Mouse (Mus musculus) midbrain, embryonic 14.5 days (tissue): ENCODE results near the gene Acsl1. TPM values are rescaled to one million over a fixed set of nuclear protein-coding genes. Genes with fewer than 3 reads are reported as not detected.

Source experiments
- ATAC-seq: fragments of 200-750 bp; cut with Nextera tagmentation; 2 replicates; pipeline ENCODE4 v1.8.0; 2017; ENCODE audit warnings: moderate number of reproducible peaks, moderate library complexity; ENCODE audit not compliant: low FRiP score, low TSS enrichment
- DNase-seq: peaks from one replicate; pipeline ENCODE4 v3.0.0-alpha.2; 2015
- H3K27ac ChIP-seq: fragments of 300-500 bp; sonication (generic); replicated peaks from 2 replicates; pipeline ENCODE4 v1.5.1; 2014; ENCODE audit warnings: mild to moderate bottlenecking, low read depth, low read length, moderate library complexity
- H3K27me3 ChIP-seq: fragments of 300-500 bp; sonication (generic); 2 replicates; pipeline ENCODE4 v1.6.1; 2014; ENCODE audit warnings: low read length, control low read depth, mixed read lengths; ENCODE audit not compliant: control insufficient read depth, insufficient read depth
- H3K36me3 ChIP-seq: fragments of 300-500 bp; sonication (generic); 2 replicates; pipeline ENCODE4 v1.6.1; 2014; ENCODE audit warnings: low read length, control low read depth; ENCODE audit not compliant: control insufficient read depth, insufficient read depth
- H3K4me1 ChIP-seq: fragments of 300-500 bp; sonication (generic); 2 replicates; pipeline ENCODE4 v1.6.1; 2014; ENCODE audit warnings: mild to moderate bottlenecking, antibody characterized with exemption, low read length, control low read depth; ENCODE audit not compliant: control insufficient read depth, insufficient read depth
- H3K4me2 ChIP-seq: fragments of 300-500 bp; sonication (generic); 2 replicates; pipeline ENCODE4 v1.6.1; 2014; ENCODE audit warnings: mild to moderate bottlenecking, low read length, moderate library complexity
- H3K4me3 ChIP-seq: fragments of 300-500 bp; sonication (generic); replicated peaks from 2 replicates; pipeline ENCODE4 v1.5.1; 2014; ENCODE audit warnings: low read depth, low read length
- H3K9ac ChIP-seq: fragments of 300-500 bp; sonication (generic); replicated peaks from 2 replicates; pipeline ENCODE4 v1.6.1; 2014; ENCODE audit warnings: mild to moderate bottlenecking, low read length, moderate library complexity
- H3K9me3 ChIP-seq: fragments of 300-500 bp; sonication (generic); 2 replicates; pipeline ENCODE4 v1.6.1; 2016; ENCODE audit warnings: low read length, control low read depth, mixed read lengths; ENCODE audit not compliant: control insufficient read depth
- WGBS: fragments of 180-500 bp; shearing (Covaris S2); extraction: QIAGEN DNeasy Blood & Tissue Kit; methylation state at CpG from one replicate; pipeline ENCODE4 v1.1.7; 2014; 5-methylcytosine and 5-hydroxymethylcytosine counted together
- polyA plus RNA-seq: library from polyadenylated mRNA; unstranded; fragments of >200 nt; fragmentation: Nextera tagmentation; extraction: Ambion mirVana; gene quantifications from 2 replicates; pipeline ENCODE4 v1.2.1, GENCODE M21; 2014

Acsl1 gene
- polyA plus RNA-seq, 1 experiment from 2014 or later = 20.0 TPM

DNA sequence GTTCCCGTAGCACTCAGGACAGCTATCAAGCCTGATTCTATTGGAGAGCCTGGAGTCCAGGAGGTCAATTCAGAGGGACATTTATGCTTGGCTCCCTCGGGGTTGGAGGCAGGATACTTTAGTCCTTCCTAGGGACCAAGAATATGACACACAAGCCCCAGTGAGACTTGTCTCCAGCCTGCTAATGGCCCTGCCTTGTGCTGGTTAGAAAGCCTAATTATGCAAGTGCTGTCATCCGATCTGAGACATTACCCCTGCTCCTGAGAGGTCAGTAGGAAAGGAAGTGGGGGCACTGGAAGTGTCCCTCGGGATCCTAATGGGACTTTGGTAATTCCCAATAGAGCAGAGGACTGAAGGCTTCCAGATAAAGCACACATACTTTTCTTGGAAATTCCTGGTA is 59.7 kb downstream of the Acsl1 start:
- DNase-seq (no peak), ATAC-seq (no peak)
- Histone ChIP-seq H3K9ac (no peak overlapping the region), H3K4me1 (no peaks in the 10 kb centered on the region), H3K27ac (no peak overlapping the region), H3K9me3 (no peaks in the 10 kb centered on the region), H3K36me3 (0 out of 2 replicates have a peak, but pooled peaks cover 9% of the 10 kb centered on the region), H3K27me3 (no peaks in the 10 kb centered on the region), H3K4me3 (no peak overlapping the region), H3K4me2 (no peak overlapping the region)
- WGBS = 71% methylated on average over 4 of the region's 4 CpGs

DNA sequence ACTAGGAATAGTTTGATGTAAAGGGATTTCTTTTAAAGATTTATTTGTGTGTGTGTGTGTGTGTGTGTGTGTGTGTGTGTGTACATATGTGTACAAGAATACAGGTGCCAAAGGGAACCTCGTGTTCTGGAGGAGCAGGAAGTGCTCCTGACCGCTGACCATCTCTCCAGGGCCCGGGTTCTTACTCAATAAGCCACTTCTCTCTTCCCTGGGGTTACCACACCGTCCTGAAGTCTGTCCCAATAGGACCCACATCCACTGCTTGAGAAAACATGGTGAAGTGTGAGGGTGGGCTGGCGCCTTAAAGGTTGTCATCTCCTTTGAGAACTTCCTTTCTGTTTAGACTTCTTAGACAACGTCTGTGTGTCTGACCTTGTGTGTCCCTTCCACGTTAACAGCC is 63.1 kb downstream of the Acsl1 start:
- DNase-seq = no peak
- no peak overlapping the region for H3K27ac ChIP-seq
- no peak overlapping the region for H3K9ac ChIP-seq
- H3K9me3 ChIP-seq = no peaks in the 10 kb centered on the region
- WGBS = 89% methylated on average over 7 of the region's 7 CpGs
- no peaks in the 10 kb centered on the region for H3K27me3 ChIP-seq
- ATAC-seq = no peak
- H3K36me3 ChIP-seq = 0 out of 2 replicates have a peak, but pooled peaks cover 3% of the 10 kb centered on the region
- H3K4me2 ChIP-seq = no peak overlapping the region
- H3K4me3 ChIP-seq = no peak overlapping the region
- no peaks in the 10 kb centered on the region for H3K4me1 ChIP-seq

DNA sequence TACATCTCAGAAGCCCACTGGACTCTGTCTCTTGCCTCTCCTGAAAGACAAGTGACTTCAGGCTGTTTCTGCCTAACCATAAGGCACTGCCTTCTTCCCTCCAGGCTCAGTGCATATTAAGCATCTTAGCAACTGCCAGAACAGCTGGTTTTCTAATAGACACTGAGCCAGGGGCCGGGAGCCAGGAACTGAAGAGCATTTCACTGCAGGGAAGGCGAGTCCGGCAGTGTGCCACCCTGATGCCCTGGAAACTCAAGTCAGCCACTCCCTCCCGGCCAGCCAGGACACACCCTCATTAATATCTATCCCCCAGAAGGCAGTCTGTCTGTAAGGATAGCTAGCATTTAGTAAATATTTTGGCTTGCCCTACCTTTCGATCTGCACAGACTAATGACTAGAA is 68.9 kb downstream of the Acsl1 start:
- no peak overlapping the region for H3K27ac ChIP-seq
- no peak overlapping the region for H3K9ac ChIP-seq
- no peaks in the 10 kb centered on the region for H3K9me3 ChIP-seq
- H3K4me2 ChIP-seq = no peak overlapping the region
- no peaks in the 10 kb centered on the region for H3K36me3 ChIP-seq
- H3K4me3 ChIP-seq = no peak overlapping the region
- H3K27me3 ChIP-seq = no peaks in the 10 kb centered on the region
- H3K4me1 ChIP-seq = no peaks in the 10 kb centered on the region
- DNase-seq = peak; percentile 39
- no peak; the same call in 1 of the 2 replicates for ATAC-seq
- 64% methylated on average over 5 of the region's 5 CpGs for WGBS

DNA sequence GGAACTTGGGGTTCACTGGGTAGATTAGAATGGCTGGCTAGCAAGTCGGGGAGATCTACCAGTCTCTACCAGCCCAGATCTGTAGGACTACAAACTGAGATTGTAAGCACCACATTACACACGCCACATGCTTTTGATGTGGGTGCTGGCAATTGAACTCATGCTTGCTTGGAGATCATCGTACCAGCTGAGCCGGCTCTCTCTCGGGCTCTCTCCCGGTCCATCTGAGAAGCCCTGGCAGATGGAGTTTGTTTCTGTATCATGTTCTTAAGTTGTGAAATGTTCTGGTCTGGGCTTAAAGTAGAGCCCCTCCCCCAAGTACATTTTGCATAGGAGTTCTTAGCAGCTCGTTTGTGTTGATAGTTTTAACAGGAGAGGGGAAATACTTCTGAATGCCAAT is 72.4 kb downstream of the Acsl1 start:
- whole genome bisulfite sequencing = 82% methylated on average over 7 of the region's 7 CpGs

DNA sequence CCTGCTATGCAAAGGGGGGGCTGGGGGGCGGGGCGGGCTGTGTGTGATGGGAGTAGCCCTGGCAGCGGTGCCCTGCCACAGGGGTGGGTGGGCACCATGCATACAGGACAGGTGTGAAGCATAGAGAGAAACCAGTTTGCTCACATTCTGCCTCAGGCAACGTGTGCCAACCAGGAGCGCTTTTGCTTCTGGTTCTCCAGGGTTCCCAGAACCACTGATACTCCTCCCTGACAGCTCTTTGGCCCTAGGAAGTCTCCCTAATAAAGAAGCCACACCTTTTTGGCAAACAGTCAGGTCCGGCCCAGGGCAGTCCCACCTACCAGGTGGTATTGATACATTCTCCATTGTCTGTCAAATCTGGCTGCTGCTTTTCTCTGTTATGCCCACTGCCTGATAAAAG is 72.8 kb downstream of the Acsl1 start:
- no peak overlapping the region for H3K4me3 ChIP-seq
- WGBS = 72% methylated on average over 6 of the region's 6 CpGs
- no peaks in the 10 kb centered on the region for H3K9me3 ChIP-seq
- DNase-seq (no peak), ATAC-seq (no peak)
- no peaks in the 10 kb centered on the region for H3K27me3 ChIP-seq
- no peaks in the 10 kb centered on the region for H3K36me3 ChIP-seq
- H3K9ac ChIP-seq = no peak overlapping the region
- no peaks in the 10 kb centered on the region for H3K4me1 ChIP-seq
- no peak overlapping the region for H3K27ac ChIP-seq
- H3K4me2 ChIP-seq = no peak overlapping the region

More for the DNA sequence above, 72.4 kb downstream of the Acsl1 start:
- Histone ChIP-seq H3K4me3 (no peak overlapping the region), H3K4me1 (no peaks in the 10 kb centered on the region), H3K36me3 (no peaks in the 10 kb centered on the region), H3K4me2 (no peak overlapping the region), H3K27me3 (no peaks in the 10 kb centered on the region), H3K27ac (no peak overlapping the region), H3K9ac (no peak overlapping the region), H3K9me3 (no peaks in the 10 kb centered on the region)
- DNase-seq (no peak), ATAC-seq (no peak)

DNA sequence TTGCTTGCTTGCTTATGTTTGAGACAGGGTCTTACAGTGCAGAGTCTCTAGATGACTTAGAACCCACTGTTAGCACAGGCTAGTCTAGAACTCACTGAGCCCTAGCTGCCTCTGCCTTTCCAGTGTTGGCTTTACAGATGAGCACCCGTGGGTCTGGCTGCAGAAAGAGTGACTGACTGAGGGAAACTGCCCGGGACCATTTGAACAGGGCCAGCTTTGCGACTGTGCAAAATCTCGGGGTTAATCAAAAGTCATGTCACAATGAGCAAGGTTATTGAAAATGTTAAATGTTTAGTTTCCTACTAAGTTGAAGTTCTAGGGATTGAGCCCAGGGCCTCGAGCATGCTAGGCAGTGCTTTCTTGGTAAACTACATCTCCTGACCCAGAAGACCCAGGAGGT is 75.0 kb downstream of the Acsl1 start:
- ATAC-seq = no peak

DNA sequence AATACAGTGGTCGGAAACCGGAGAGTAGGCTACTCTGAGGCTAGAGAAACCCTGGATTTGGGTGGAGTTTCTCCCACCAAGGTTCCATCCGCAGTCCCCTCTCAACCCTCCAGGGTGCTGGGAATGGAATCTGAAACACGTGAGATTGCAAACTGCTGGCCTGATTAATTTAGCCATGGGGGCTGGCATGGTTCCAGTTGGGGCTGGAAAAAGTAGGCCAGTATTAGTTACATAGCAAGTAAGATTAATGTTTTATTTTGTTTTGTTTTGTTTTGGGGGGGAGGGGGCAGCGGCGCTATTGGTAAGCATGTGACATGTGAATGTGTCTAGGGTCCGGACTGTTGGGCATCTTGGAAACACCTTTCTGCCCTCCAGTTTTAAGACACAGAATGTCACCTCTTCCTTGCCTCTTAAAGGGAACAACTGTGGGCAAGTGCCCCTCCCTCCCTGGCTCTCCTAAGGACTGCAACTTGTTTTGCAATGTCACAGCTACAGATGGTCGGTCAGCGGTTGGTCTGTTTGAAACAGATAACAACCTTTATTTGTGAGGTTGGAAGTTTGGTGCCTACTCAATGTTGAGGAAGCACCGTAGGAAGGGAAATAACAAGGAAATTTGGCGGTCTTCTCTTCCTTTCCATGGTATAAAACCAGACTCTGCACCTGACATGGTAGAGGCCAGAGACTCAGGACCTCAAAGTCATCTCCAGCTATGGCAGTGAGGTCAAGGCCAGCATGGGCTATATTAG is 75.8 kb downstream of the Acsl1 start:
- Histone ChIP-seq H3K4me3 (no peak overlapping the region), H3K27ac (no peak overlapping the region), H3K4me1 (0 out of 2 replicates have a peak, but pooled peaks cover 5% of the 10 kb centered on the region), H3K27me3 (no peaks in the 10 kb centered on the region), H3K9ac (no peak overlapping the region), H3K4me2 (no peak overlapping the region), H3K9me3 (no peaks in the 10 kb centered on the region), H3K36me3 (no peaks in the 10 kb centered on the region)
- ATAC-seq (no peak), DNase-seq (no peak)
- 83% methylated on average over 11 of the region's 11 CpGs for WGBS

More for the DNA sequence above, 75.0 kb downstream of the Acsl1 start:
- Histone ChIP-seq H3K9me3 (no peaks in the 10 kb centered on the region), H3K4me3 (no peak overlapping the region), H3K4me1 (0 out of 2 replicates have a peak, but pooled peaks cover 2% of the 10 kb centered on the region), H3K4me2 (no peak overlapping the region), H3K27me3 (no peaks in the 10 kb centered on the region), H3K9ac (no peak overlapping the region), H3K27ac (no peak overlapping the region), H3K36me3 (no peaks in the 10 kb centered on the region)
- DNase-seq = no peak
- WGBS = 90% methylated on average over 5 of the region's 5 CpGs

DNA sequence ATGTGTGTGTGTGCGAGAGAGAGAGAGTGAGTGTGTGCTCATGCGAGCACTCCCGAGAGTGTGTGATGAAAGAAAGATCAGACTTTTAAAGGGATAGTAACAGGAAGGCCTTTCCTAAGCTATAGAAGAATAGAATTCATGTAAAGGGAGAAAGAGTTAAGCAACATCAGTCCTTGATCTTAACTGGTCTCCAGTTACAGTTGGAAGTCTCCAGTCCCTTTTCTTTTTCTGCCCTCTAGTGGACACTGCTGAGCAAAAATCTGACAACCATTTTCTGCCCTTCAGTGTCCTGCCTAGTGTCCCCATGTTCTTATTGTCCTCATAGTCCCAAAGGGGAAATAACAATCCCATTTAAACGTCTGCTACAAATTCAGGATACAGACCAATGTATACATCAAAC is 76.4 kb downstream of the Acsl1 start:
- WGBS = 58% methylated on average over 4 of the region's 4 CpGs
- H3K9me3 ChIP-seq = no peaks in the 10 kb centered on the region
- ATAC-seq = no peak

DNA sequence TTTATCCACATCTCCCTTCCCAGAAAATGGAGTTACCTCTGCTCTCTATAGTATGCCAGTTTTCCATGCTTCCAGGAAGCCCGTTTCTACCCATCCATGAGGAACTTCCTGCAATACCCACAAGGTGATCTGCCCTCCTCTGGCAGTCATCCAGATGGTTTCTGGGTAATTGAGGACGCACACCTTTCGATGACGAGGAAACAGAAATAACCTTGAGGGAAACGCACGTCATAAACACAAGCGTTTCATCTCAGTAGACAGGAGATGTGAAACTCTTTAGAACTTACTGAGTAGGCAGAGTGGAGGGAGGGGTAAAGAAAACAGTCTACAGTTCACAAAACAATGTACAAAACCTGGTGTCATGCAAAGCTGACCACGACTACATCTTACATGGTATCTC is 79.2 kb downstream of the Acsl1 start:
- WGBS = 86% methylated on average over 8 of the region's 8 CpGs
- Histone ChIP-seq H3K4me3 (no peak overlapping the region), H3K27me3 (no peaks in the 10 kb centered on the region), H3K36me3 (no peaks in the 10 kb centered on the region), H3K4me2 (no peak overlapping the region), H3K9me3 (no peaks in the 10 kb centered on the region), H3K27ac (no peak overlapping the region), H3K4me1 (peaks cover 11% of the 10 kb centered on the region), H3K9ac (no peak overlapping the region)
- ATAC-seq (no peak), DNase-seq (no peak)

More for the DNA sequence above, 76.4 kb downstream of the Acsl1 start:
- peak; percentile 83 for DNase-seq
- no peak overlapping the region for H3K27ac ChIP-seq
- no peak overlapping the region for H3K4me2 ChIP-seq
- no peaks in the 10 kb centered on the region for H3K27me3 ChIP-seq
- no peak overlapping the region for H3K9ac ChIP-seq
- H3K4me3 ChIP-seq = no peak overlapping the region
- no peaks in the 10 kb centered on the region for H3K36me3 ChIP-seq
- H3K4me1 ChIP-seq = peaks cover 6% of the 10 kb centered on the region
